Mouse (Mus musculus) left cerebral cortex, adult 2 months (tissue): ENCODE data around the gene Agap1. TPM values are rescaled to one million over a fixed set of nuclear protein-coding genes. Genes with fewer than 3 reads are reported as not detected.

Experiments used
- DNase-seq, 2 experiments: peaks; one replicate each; pipeline ENCODE4 v3.0.0; 2021 to 2022; ENCODE audit warnings: low spot score in 2 of 2, mixed read lengths in 1 of 2; ENCODE audit errors: extremely low spot score in 1 of 2
- H3K27ac ChIP-seq: fragments of 200-600 bp; 2 replicates; pipeline ENCODE4 v1.8.1; 2022
- H3K4me3 ChIP-seq: fragments of 200-600 bp; 2 replicates; pipeline ENCODE4 v1.8.1; 2022
- CTCF ChIP-seq: fragments of 200-600 bp; IDR thresholded peaks from 2 replicates; pipeline ENCODE4 v1.8.1; 2022; ENCODE audit warnings: antibody characterized with exemption, mild to moderate bottlenecking, moderate library complexity
- intact Hi-C: fragments of 180-260 bp; cut with DNase I; formaldehyde crosslinking; loops from one replicate; pipeline ENCODE4 v1.15.1; 2025
- total RNA-seq, 2 experiments: library from RNA; stranded (reverse); gene quantifications; 2 replicates each; pipeline ENCODE4 v1.2.3; 2021

The Agap1 gene
- total RNA-seq, 2 experiments from 2014 or later: 270 to 281 TPM

DNA sequence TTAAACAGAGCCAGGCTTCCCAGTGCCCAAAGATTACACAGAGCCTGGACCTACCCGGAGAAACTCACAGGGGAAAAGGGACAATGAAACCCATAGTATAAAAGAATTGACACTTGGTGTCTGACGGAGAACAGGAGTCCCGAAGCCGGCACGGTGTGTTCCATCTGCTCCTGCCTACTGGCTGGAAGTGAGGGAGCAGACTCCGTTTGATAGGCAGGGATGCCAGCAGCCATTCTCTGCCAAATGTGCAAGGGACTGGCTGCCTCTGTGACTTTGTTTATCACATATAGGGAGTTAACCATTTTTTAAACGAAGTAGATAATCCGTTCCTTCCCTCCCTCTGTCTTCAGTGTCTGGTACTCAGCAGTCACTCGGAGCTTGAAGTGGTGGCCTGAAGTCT lies 214.0 kb downstream of the Agap1 start:
- Histone ChIP-seq H3K4me3 (no peak overlapping the region), H3K27ac (no peak overlapping the region)
- no peak for DNase-seq
- TF ChIP-seq CTCF: no peak
- intact Hi-C loops: loop anchor here (2.0 to 5.0 kb wide), 2 partner anchors 274 to 384 kb away; no protein-coding TSS in a partner anchor

DNA sequence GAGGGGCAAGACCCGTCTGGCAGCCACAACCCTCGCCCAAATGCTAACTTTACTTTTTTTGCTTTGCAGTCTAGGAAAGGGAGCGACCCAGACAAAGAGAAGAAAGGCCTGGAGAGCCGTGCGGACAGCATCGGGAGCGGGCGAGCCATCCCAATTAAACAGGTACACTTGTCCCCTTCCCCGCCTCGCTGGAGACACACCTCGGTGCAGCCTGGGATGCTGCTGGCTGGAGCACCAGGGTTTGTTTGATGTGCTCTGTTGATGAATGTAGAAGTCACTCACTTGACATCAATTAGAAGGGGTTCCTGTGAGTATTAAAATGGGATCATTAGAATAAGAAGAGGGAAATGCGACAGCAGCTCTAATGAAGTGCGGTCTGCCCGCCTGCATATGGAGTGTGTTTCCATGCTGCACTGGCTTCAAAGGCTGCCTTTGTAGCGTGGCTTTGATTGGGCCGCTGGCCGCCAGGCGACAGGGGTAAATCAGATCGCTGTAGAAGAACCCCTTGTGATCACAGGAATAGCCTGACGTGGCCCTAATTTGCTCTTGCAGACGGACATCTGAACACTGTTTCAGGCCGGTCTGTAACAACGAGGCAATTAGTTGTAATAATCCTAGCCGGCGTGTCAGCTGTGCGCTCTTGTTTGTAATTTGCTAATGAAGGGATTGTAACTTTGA lies 216.6 kb downstream of the Agap1 start:
- H3K27ac ChIP-seq: no peak overlapping the region

DNA sequence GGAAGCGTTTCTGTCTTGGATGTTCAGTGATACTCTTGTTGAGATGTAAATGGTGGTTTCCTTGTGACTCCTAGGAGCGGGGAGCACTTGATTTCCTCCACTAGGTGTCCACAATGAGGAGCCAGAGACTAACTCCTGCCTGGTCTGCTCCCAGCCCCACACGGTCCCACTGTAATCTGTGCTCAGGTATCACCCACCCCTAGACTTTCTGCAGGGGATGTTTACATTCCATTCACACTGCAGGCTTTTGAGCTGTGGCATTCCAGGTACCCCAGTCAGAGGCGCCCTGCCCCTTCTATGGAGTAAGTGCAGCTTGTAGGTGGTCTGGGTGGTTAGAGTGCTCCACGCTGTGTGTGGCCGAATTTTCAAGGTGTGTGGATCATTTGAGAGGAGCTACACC lies 218.5 kb downstream of the Agap1 start:
- no peak for DNase-seq
- no peak for TF ChIP-seq CTCF
- H3K27ac ChIP-seq: no peak overlapping the region
- intact Hi-C loops: no loop called here
- H3K4me3 ChIP-seq: no peak overlapping the region

More for the DNA sequence above, 216.6 kb downstream of the Agap1 start:
- DNase-seq: no peak
- TF ChIP-seq CTCF: no peak
- no peak overlapping the region for H3K4me3 ChIP-seq
- intact Hi-C loops: no loop called here

GRCm38 (mm10) chr1:89673686-89674085 lies 219.1 kb downstream of the Agap1 start:
- Histone ChIP-seq H3K27ac (no peak overlapping the region), H3K4me3 (no peak overlapping the region)
- peak; percentile 31 for TF ChIP-seq CTCF
- no peak for DNase-seq
- intact Hi-C loops: no loop called here

GRCm38 (mm10) chr1:89674681-89675080 lies 220.1 kb downstream of the Agap1 start:
- TF ChIP-seq CTCF: no peak
- Histone ChIP-seq H3K27ac (no peak overlapping the region), H3K4me3 (no peak overlapping the region)
- intact Hi-C loops: no loop called here
- DNase-seq: no peak

DNA sequence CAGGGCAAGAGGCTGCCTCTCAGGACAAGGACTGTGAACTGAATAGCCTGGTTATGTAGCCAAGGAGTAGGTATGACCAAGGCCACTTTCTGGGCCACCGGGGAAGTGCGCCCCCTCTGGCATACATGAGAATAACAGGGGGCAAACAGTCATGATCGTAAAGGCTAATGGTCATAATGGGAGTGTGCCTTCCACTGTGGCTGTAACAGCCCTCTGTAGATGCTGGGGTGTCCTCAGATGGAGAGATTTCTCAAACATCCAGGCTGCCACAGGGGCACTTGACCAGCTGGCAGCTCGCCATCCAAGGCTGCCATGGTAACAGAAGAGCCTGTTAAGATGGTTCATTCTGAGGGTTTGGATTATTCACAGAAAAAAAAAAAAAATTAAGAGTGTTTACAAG lies 221.8 kb downstream of the Agap1 start:
- DNase-seq: no peak
- intact Hi-C loops: no loop called here
- no peak overlapping the region for H3K4me3 ChIP-seq
- peak; percentile 57 for TF ChIP-seq CTCF
- no peak overlapping the region for H3K27ac ChIP-seq

GRCm38 (mm10) chr1:89680673-89681072 lies 226.1 kb downstream of the Agap1 start:
- no peak overlapping the region for H3K4me3 ChIP-seq
- intact Hi-C loops: no loop called here
- no peak for DNase-seq
- no peak for TF ChIP-seq CTCF
- H3K27ac ChIP-seq: no peak overlapping the region

GRCm38 (mm10) chr1:89688914-89689313 lies 234.3 kb downstream of the Agap1 start:
- H3K27ac ChIP-seq: no peak overlapping the region
- no peak for TF ChIP-seq CTCF
- DNase-seq: no peak
- H3K4me3 ChIP-seq: no peak overlapping the region
- intact Hi-C loops: no loop called here

- no peak overlapping the region for H3K27ac ChIP-seq
- no peak overlapping the region for H3K4me3 ChIP-seq
- intact Hi-C loops: no loop called here
- DNase-seq: no peak
- no peak for TF ChIP-seq CTCF
These were observed 235.1 kb downstream of the Agap1 start for GRCm38 (mm10) chr1:89689544-89690212.

DNA sequence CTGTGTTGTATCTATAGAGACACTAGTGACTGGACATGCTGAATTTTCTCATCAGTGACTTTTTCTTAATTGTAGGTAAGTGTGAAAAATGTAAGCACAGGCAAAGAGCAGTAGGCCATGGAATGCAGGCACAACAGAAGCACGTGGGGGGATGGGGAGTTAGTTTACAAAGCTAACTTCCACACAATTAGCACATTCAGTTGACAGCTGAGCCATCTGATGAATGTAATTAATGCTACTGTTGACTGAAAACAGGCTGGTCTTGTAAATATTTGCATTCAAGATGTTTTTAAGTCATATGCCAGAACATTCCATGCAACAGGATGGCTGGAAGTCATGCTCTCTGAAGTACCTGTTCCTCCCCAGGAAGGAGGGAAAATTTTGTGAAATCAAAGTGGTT lies 236.5 kb downstream of the Agap1 start:
- TF ChIP-seq CTCF: no peak
- DNase-seq: no peak
- intact Hi-C loops: no loop called here
- Histone ChIP-seq H3K4me3 (no peak overlapping the region), H3K27ac (no peak overlapping the region)

DNA sequence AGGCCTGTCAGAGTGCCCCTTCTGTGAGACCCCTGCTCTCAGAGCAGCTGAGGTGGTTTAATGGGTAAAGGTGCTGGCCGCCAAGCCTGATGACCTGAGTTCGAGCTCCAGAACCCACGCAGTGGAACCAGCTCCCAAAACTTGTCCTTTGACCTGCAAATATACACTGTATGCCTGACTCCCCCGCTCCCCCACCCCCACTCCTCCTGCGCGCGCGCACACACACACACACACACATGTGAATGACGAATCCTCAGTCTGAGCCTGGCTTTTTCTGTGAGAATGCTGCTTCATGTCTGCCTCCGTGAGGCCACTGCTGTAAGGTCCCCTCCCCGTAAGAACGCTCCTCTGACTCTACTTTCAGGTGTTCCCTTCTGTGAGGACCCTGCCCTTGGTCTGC lies 237.8 kb downstream of the Agap1 start:
- no peak for DNase-seq
- no peak for TF ChIP-seq CTCF
- Histone ChIP-seq H3K4me3 (no peak overlapping the region), H3K27ac (no peak overlapping the region)
- intact Hi-C loops: no loop called here

- DNase-seq: no peak
- Histone ChIP-seq H3K4me3 (no peak overlapping the region), H3K27ac (no peak overlapping the region)
- intact Hi-C loops: no loop called here
- TF ChIP-seq CTCF: no peak
These were observed 240.3 kb downstream of the Agap1 start for GRCm38 (mm10) chr1:89694916-89695315.

DNA sequence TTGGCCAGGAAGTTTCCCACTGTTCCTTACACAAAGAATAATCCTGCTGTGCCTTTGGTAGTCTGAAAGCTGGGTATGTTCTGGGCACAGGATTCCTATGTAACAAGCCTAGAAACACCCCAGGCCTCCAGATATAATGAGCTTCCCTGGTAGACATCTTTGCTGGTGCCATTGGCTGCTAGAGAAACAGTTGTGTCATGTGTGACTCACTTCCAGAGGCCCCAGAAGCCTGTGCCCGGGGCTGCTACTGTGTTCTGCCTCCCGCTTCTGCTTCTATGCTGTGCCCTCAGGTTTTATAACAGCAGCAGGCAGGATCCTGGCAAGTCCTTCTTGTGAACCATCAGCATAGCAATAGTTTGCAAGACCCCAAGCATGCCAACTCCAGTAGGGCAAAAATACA lies 242.6 kb downstream of the Agap1 start:
- TF ChIP-seq CTCF: no peak
- H3K4me3 ChIP-seq: no peak overlapping the region
- intact Hi-C loops: no loop called here
- H3K27ac ChIP-seq: no peak overlapping the region
- no peak for DNase-seq
